Mouse (Mus musculus): Measurements from ENCODE around the gene Krt34.

GRCm38 (mm10) chr11:100021438-100021837, 19.9 kb downstream of the Krt34 start:
- no peak for TF ChIP-seq HCFC1 (IDR thresholded peaks at IDR 0.05; ENCODE audit: borderline replicate concordance, insufficient read depth, low read length)
- TF ChIP-seq MAFK (IDR thresholded peaks at IDR 0.05; ENCODE audit: insufficient read depth, low read depth, low read length) = no peak

Measured in ES-E14 (cell line).